Mouse (Mus musculus): ENCODE results near the gene Gm20388. TPM values are rescaled to one million over a fixed set of nuclear protein-coding genes. Genes with fewer than 3 reads are reported as not detected.

Gm20388 gene
- polyA plus RNA-seq, 1 experiment from 2014 or later: not detected

DNA sequence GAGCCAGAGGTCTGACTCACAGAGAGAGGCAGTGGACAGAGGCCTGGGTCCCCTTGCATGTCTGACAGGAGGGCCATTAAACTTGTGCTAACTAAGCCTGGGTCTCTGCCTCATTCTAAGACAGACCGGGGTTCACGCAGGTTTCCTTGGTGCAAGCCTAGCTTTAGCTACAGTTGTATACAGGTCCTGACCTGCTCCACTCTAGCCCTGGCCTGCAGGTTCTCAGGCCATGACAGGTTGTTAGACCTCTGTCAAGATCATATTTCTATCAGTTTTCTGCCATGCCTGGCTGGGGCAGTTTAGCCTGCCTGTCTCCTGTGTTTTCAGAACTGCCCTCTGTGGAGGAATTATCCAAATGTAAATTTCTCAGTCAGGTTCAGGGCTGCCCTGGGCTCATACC, 4354.5 kb downstream of the Gm20388 start:
- 71% methylated on average over 2 of the region's 2 CpGs for WGBS
- H3K27ac ChIP-seq: no peak overlapping the region
- no peak overlapping the region for H3K9ac ChIP-seq
- H3K27me3 ChIP-seq: no peaks in the 10 kb centered on the region
- no peak for ATAC-seq (ENCODE audit: insufficient number of reproducible peaks, insufficient read depth, low FRiP score, low TSS enrichment)
- no peak overlapping the region for H3K4me3 ChIP-seq
- H3K4me1 ChIP-seq: peaks cover 31% of the 10 kb centered on the region
- no peaks in the 10 kb centered on the region for H3K9me3 ChIP-seq
- no peaks in the 10 kb centered on the region for H3K36me3 ChIP-seq
- H3K4me2 ChIP-seq (replicated peaks): no peak overlapping the region

DNA sequence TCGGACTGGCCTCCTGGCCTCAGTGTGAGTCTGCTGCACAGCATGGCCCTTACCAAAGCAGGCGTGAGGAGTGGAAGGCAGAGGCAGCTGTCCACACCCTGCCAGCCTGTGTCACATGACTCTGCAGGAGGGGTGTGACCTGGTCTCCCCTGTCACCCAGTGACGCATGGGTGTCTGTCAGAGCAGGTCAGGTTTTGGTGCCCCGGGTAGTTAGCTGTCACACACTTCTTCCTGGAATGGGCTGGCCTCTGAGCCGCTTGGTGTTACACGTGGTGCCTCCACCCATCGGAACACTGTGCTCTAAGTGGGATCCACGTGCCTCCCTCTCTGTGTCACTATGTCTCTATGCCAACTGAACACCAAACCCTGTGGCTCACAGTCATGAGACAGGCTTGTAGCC, 4355.2 kb downstream of the Gm20388 start:
- H3K9me3 ChIP-seq: no peaks in the 10 kb centered on the region
- H3K9ac ChIP-seq: no peak overlapping the region
- no peak overlapping the region for H3K4me2 ChIP-seq (replicated peaks)
- no peak for ATAC-seq (ENCODE audit: insufficient number of reproducible peaks, insufficient read depth, low FRiP score, low TSS enrichment)
- H3K27ac ChIP-seq: no peak overlapping the region
- 76% methylated on average over 8 of the region's 8 CpGs for WGBS
- H3K4me1 ChIP-seq: peaks cover 28% of the 10 kb centered on the region
- H3K27me3 ChIP-seq: no peaks in the 10 kb centered on the region
- no peak overlapping the region for H3K4me3 ChIP-seq
- no peaks in the 10 kb centered on the region for H3K36me3 ChIP-seq

DNA sequence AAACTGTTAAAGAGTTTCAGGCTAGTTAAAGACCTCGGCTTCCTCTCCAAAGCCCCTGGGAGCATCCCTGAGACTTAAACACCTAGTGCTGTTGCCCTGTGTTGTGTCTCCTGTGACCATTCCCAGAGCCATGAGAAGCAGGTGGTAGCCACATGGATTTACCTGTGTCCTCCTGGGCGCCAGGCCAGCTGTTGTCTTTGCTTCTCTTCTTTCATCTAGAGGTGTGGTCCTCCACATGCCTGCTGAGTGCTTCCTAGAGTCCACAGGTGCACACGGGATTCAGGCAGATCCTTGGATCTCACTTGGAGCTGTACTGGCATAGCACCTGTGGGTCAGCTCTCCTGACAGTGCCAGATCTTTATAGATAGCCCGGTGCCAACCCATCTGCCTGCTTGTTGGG, 4356.6 kb downstream of the Gm20388 start:
- no peaks in the 10 kb centered on the region for H3K27me3 ChIP-seq
- H3K36me3 ChIP-seq: no peaks in the 10 kb centered on the region
- H3K9ac ChIP-seq: no peak overlapping the region
- 79% methylated on average over 4 of the region's 4 CpGs for WGBS
- no peak overlapping the region for H3K27ac ChIP-seq
- H3K9me3 ChIP-seq: no peaks in the 10 kb centered on the region
- H3K4me3 ChIP-seq: no peak overlapping the region
- H3K4me1 ChIP-seq: peaks cover 28% of the 10 kb centered on the region
- H3K4me2 ChIP-seq (replicated peaks): no peak overlapping the region
- no peak for ATAC-seq (ENCODE audit: insufficient number of reproducible peaks, insufficient read depth, low FRiP score, low TSS enrichment)

GRCm38 (mm10) chr8:124270504-124270903, 4359.9 kb downstream of the Gm20388 start:
- Histone ChIP-seq H3K36me3 (no peaks in the 10 kb centered on the region), H3K27me3 (no peaks in the 10 kb centered on the region), H3K9ac (no peak overlapping the region), H3K27ac (no peak overlapping the region), H3K9me3 (no peaks in the 10 kb centered on the region), H3K4me3 (no peak overlapping the region), H3K4me1 (peaks cover 13% of the 10 kb centered on the region), H3K4me2 (replicated peaks) (no peak overlapping the region)
- WGBS: 92% methylated on average over 6 of the region's 6 CpGs
- no peak for ATAC-seq (ENCODE audit: insufficient number of reproducible peaks, insufficient read depth, low FRiP score, low TSS enrichment)

GRCm38 (mm10) chr8:124270904-124271303, 4360.3 kb downstream of the Gm20388 start:
- WGBS: 90% methylated on average over 11 of the region's 11 CpGs
- Histone ChIP-seq H3K27me3 (no peaks in the 10 kb centered on the region), H3K4me2 (replicated peaks) (no peak overlapping the region), H3K9me3 (0 out of 2 replicates have a peak, but pooled peaks cover 1% of the 10 kb centered on the region), H3K36me3 (peaks cover under 1% of the 10 kb centered on the region; the same call in 1 of the 2 replicates), H3K27ac (no peak overlapping the region), H3K9ac (no peak overlapping the region), H3K4me1 (peaks cover 10% of the 10 kb centered on the region), H3K4me3 (no peak overlapping the region)
- no peak for ATAC-seq (ENCODE audit: insufficient number of reproducible peaks, insufficient read depth, low FRiP score, low TSS enrichment)

- no peak overlapping the region for H3K27ac ChIP-seq
- H3K4me3 ChIP-seq: no peak overlapping the region
- H3K36me3 ChIP-seq: peaks cover 5% of the 10 kb centered on the region; the same call in 1 of the 2 replicates
- 0 out of 2 replicates have a peak, but pooled peaks cover 4% of the 10 kb centered on the region for H3K9me3 ChIP-seq
- H3K9ac ChIP-seq: no peak overlapping the region
- peaks cover 10% of the 10 kb centered on the region for H3K4me1 ChIP-seq
- 87% methylated on average over 12 of the region's 12 CpGs for WGBS
- H3K27me3 ChIP-seq: no peaks in the 10 kb centered on the region
- H3K4me2 ChIP-seq (replicated peaks): no peak overlapping the region
- no peak for ATAC-seq (ENCODE audit: insufficient number of reproducible peaks, insufficient read depth, low FRiP score, low TSS enrichment)
These were observed 4360.9 kb downstream of the Gm20388 start for GRCm38 (mm10) chr8:124271518-124271917.

GRCm38 (mm10) chr8:124272792-124273191, 4362.2 kb downstream of the Gm20388 start:
- no peak overlapping the region for H3K4me3 ChIP-seq
- H3K36me3 ChIP-seq: peaks cover 5% of the 10 kb centered on the region; the same call in 1 of the 2 replicates
- 0 out of 2 replicates have a peak, but pooled peaks cover 4% of the 10 kb centered on the region for H3K9me3 ChIP-seq
- ATAC-seq (ENCODE audit: insufficient number of reproducible peaks, insufficient read depth, low FRiP score, low TSS enrichment): no peak
- no peak overlapping the region for H3K4me2 ChIP-seq (replicated peaks)
- no peaks in the 10 kb centered on the region for H3K27me3 ChIP-seq
- peaks cover 10% of the 10 kb centered on the region for H3K4me1 ChIP-seq
- H3K27ac ChIP-seq: no peak overlapping the region
- WGBS: 52% methylated on average over 3 of the region's 3 CpGs
- H3K9ac ChIP-seq: no peak overlapping the region

- peaks cover 12% of the 10 kb centered on the region for H3K4me1 ChIP-seq
- H3K4me3 ChIP-seq: no peak overlapping the region
- H3K27me3 ChIP-seq: no peaks in the 10 kb centered on the region
- no peak overlapping the region for H3K27ac ChIP-seq
- H3K36me3 ChIP-seq: peaks cover 5% of the 10 kb centered on the region; the same call in 1 of the 2 replicates
- 0 out of 2 replicates have a peak, but pooled peaks cover 4% of the 10 kb centered on the region for H3K9me3 ChIP-seq
- H3K4me2 ChIP-seq (replicated peaks): no peak overlapping the region
- ATAC-seq (ENCODE audit: insufficient number of reproducible peaks, insufficient read depth, low FRiP score, low TSS enrichment): no peak
- H3K9ac ChIP-seq: no peak overlapping the region
- 60% methylated on average over 8 of the region's 8 CpGs for WGBS
These were observed 4363.1 kb downstream of the Gm20388 start for GRCm38 (mm10) chr8:124273606-124274218.

GRCm38 (mm10) chr8:124274441-124275120, 4363.9 kb downstream of the Gm20388 start:
- H3K4me2 ChIP-seq (replicated peaks): no peak overlapping the region
- H3K4me3 ChIP-seq: no peak overlapping the region
- 0 out of 2 replicates have a peak, but pooled peaks cover 4% of the 10 kb centered on the region for H3K9me3 ChIP-seq
- peaks cover 5% of the 10 kb centered on the region; the same call in 1 of the 2 replicates for H3K36me3 ChIP-seq
- no peaks in the 10 kb centered on the region for H3K27me3 ChIP-seq
- H3K9ac ChIP-seq: no peak overlapping the region
- H3K27ac ChIP-seq: no peak overlapping the region
- no peak for ATAC-seq (ENCODE audit: insufficient number of reproducible peaks, insufficient read depth, low FRiP score, low TSS enrichment)
- WGBS: 86% methylated on average over 10 of the region's 10 CpGs
- H3K4me1 ChIP-seq: peaks cover 14% of the 10 kb centered on the region

DNA sequence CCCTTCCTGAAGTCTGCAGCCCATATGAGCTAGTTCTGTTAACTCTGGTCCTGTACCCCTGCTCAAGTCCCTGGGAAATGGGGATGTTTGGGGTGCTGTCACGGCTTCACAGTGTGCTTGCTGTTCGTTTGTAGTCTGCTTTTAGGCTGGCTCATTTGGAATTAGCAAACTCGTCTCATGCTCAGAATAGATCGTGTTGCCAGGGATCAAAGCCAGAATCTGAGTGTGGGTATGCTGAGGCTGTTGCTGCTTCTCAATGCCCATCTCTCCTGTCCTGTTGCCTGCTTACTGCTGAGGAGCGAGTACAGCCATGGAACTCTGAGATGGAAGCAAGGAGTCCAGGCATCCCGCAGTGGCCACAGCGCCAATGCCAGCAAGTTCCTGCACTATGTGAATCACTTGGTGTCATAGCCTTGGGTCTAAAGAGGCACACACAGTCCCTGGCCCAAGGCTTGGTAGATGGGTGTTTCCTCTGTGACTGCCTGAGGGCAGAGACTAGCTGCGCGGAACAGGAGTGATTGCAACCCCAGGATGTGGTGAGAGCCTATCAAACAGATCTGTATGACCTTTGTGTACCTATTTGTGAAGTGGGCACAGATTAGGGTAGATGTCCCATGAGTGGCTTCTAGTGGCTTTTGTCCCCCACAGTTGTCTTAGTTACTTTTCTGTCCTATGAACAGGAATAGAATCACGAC, 4364.9 kb downstream of the Gm20388 start:
- 0 out of 2 replicates have a peak, but pooled peaks cover 4% of the 10 kb centered on the region for H3K9me3 ChIP-seq

DNA sequence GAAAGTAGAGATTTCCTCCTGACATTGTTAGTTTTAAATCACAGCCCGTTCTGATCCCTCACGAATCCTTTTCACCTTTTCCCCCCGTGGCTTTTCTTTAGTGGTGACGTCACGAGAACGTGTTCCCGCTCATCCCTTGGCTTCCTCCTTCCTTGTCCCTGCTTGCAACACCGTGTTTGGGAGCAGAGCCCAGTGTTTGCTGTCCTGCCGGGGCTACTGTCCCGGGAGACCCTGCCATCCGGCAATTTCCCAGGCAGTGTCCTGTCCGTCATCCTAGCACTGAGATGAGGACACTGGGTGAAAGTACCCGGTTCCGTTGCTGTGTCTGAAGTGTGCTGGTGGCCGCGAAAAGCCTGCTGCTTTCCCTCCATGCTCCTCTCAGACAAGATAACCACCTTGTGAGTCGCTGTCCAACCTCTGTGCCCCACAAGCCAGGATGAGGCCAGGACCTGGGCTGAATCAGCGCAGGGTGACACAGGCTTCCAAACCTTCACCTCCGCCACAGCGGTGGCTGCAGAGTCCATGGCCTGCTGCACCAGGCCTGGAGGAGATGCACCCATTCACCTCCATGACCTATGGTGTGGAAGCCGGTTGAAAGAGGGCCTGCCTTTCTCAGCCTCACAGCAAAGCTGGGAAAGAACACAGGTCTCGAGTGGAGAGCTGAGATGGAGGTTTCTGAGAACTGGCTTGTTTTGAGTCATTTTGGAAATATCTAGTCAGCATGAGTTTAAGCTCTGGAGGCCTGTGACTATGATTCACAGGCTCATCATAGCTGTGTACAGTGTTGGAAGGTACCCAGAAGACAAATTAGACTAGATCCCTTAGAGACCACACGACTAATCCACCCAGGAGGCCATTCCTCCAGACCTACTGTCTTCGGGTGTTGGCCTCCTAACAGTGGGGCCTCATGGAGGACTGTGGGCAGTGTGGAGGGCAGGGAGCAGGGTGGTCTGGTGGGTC, 4367.6 kb downstream of the Gm20388 start:
- 0 out of 2 replicates have a peak, but pooled peaks cover 4% of the 10 kb centered on the region for H3K9me3 ChIP-seq
- H3K9ac ChIP-seq: no peak overlapping the region
- H3K27ac ChIP-seq: no peak overlapping the region
- no peaks in the 10 kb centered on the region for H3K27me3 ChIP-seq
- no peak overlapping the region for H3K4me2 ChIP-seq (replicated peaks)
- peaks cover 5% of the 10 kb centered on the region; the same call in 1 of the 2 replicates for H3K36me3 ChIP-seq
- no peak overlapping the region for H3K4me3 ChIP-seq
- ATAC-seq (ENCODE audit: insufficient number of reproducible peaks, insufficient read depth, low FRiP score, low TSS enrichment): no peak
- peaks cover 21% of the 10 kb centered on the region for H3K4me1 ChIP-seq
- 82% methylated on average over 24 of the region's 24 CpGs for WGBS

More for the DNA sequence above, 4364.9 kb downstream of the Gm20388 start:
- WGBS: 91% methylated on average over 10 of the region's 10 CpGs
- Histone ChIP-seq H3K4me3 (no peak overlapping the region), H3K27ac (no peak overlapping the region), H3K27me3 (no peaks in the 10 kb centered on the region), H3K4me2 (replicated peaks) (no peak overlapping the region), H3K36me3 (peaks cover 5% of the 10 kb centered on the region; the same call in 1 of the 2 replicates), H3K9ac (no peak overlapping the region), H3K4me1 (peaks cover 14% of the 10 kb centered on the region)
- no peak for ATAC-seq (ENCODE audit: insufficient number of reproducible peaks, insufficient read depth, low FRiP score, low TSS enrichment)
